Mouse (Mus musculus) lung, postnatal 10 days (tissue): ENCODE measurements around the gene Rbx1.

Source experiments
- DNase-seq: peaks from one replicate; pipeline ENCODE4 v3.0.0; 2021

Rbx1 gene

DNA sequence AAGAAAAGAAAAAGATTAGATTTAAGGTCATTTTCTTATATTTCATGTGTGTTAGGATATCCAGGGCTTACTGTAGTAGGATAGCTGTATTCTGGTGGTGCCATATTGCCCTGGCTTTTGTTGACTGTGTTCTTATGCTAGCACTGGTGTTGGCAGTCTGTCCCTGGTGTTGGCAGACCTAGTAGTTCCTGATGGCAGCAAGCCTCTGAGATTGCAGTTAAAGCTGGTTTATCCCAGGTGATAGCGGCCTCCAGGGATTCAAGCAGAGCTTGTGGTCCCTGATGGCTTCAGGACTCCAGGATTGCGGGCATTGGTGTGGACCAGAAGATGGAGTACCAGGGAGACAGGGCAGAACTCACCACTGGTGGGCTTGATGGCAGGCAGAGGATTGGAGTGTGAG lies 37.4 kb downstream of the Rbx1 start:
- no peak for DNase-seq

DNA sequence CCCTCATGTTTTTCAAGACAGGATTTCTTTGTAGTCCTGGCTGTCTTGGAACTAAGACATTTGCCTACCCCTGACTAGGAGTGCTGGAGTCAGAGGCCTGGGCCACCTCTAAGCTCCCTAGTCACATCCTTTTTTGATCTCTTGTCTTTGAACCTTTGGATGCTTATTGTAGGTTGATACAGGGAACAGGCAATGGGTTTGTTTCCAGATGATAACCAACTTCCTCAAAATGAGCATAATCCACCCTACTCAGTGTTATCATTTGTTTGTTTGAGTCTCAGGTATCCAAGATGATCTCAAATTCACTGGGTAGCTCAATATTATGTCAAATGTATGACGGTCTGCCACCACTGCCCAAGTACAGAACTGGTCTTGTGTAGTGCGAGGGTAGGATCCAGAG lies 37.9 kb downstream of the Rbx1 start:
- DNase-seq: no peak

DNA sequence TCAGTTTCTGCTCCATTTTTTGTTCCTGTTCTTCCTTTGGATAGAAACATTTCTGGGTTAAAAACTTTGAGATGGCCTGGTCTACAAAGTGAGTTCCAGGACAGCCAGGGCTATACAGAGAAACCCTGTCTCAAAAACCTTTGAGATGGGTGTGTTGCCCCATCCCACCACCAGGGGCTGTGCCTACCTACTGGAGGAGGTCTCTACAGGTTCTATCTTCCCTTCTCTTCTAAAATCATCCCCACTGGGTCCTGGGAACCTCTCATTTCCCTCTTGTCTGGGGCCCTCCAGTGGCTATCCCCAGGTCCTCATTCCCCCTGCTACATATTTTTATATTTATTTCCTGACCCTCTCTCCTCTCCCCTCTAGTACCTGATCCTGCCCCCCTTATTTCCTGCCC lies 41.1 kb downstream of the Rbx1 start:
- peak; percentile 50 for DNase-seq

DNA sequence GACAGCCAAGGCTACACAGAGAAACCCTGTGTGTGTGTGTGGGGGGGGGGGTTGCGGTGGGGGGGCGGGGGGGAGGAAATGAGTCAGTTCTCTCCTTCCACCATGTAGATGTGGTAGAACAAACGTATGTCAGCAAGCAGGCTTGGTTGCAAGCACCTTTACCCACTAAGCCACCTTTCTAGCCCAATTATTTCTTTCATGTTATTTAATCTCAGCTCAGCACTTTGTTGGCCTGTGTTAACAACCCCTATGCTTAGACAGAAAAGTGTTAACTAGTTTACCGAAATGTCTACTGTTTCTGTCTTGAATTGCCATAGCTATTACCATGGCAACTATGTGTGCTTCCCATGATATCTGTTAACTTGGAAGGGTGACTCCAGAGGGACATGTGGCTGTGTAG lies 44.5 kb downstream of the Rbx1 start:
- no peak for DNase-seq

DNA sequence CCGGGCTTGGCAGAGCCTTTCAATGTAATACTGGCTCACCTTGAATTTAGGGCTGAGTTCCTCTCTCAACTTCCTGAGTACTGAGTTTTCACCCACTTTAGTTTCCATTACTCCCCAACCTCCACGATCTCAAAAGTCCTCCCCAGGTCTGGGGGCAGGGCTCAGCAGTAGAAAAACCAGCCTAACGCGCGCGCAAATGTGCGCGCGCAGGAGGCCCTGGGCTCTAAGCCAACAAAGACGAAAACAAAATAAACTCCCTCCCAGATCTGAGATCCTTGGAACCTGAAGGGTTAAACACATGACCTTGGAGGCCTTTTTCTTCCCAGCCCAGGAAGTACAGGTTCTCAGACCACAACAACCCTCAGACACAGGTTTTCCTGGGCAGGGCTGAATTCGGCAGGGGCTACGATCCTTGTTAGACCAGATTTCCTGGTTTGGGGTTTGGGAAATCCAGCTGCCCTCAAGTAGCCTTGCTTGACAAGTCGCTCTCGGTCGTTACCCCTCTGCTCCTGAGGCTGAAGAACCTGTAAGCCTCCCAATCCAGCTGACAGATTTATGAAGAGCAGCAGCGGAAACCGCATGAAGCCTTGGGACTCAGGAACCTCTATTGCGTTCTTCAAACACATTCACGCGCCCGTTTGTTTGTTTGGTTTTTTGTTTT lies 45.6 kb downstream of the Rbx1 start:
- peak; percentile 84 for DNase-seq

DNA sequence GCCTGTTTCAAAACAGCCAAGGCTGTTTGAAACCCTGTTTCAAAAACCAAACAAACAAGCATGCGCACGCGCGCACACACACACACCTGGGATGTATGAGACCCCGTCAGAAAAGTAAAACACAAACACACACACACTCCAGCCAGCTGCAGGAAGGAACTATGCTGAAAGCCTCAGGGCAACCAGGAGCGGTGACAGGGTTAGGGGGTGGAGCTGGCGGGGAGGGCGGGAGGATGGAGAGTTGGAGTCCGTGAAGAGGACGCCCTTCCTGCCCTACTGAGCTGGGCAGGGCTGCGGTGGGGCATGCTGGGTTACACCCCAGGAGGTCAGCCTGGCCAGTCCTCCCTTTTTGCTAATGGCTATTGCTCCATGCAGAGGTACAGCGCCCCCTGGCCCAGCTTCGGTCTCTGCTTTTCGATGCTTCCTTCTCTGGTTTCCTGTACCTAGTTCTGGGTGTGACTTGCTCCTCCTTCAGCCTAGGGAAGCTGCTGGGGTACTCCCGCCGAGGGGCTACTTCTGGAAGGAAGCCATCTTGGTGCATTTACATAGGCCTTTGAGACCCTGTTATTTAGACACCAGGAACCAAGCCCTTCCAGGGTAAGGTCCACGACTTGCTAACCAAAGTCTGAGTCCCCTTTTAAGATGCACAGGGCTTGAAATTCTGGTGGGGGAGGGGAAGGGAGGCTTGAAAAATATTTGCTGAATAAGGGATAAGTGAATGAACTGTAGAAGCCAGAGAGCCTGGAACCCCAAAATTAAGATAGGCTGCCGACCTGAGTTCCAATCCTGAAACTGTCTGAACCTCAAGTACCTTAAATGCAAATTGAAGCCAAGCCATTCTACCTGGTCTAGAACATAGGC lies 48.2 kb downstream of the Rbx1 start:
- DNase-seq: peak; percentile 96

DNA sequence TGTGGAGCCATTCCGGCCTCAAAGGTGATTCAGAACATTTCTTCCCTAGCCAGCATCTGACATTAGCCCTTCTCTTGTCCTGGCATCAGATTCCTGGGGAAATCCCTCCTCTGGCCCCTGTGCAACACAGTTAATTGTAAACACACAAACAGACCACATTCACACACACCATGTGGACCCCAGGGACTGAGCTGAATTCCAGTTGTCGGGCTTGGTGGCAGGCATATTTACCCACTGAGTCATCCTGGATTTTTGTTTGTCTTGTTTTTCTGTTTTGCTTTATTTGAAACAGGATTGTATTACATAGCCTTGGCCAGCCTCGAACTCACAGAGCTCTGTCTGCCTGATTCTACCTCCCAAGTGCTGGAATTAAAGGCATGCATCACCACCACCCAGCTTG lies 49.1 kb downstream of the Rbx1 start:
- DNase-seq: no peak

DNA sequence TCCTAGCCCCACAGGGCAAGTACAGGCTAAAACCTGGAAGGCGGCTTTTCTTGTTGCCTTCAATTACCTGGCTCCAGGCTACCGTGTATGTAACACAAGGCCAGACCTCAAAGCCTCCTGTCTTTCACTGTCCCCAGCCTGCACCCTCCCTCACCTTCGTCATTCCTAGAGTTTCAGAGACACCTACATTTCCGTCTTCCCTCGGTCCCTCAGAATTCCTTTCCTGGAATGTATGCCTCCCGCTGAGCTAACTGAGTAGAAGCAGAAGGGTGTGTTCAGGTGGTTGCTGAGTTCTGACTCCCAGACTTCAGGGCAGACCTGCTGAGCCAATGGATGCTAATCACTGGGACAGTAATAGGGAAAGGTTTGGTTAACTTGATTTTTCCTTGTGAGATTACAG lies 51.9 kb downstream of the Rbx1 start:
- DNase-seq: no peak

DNA sequence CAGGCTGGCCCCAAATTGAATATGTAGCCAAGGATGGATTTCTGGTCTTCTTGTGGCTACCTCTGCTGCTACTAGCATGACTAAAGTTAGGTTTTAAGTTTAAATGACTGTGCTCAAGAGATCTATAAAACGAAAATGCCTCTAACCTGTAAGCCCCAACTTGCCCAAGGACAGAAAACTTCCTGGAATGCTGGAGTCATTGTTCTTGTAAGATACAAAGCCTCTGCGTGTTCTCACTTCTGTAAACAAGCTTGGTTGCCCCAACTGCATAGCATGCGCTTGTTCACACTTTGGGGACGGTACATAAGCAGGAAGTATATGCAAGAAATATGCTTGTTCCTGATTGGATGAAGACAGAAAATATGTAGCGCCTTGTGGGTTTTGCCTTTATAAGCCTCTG lies 52.7 kb downstream of the Rbx1 start:
- no peak for DNase-seq

DNA sequence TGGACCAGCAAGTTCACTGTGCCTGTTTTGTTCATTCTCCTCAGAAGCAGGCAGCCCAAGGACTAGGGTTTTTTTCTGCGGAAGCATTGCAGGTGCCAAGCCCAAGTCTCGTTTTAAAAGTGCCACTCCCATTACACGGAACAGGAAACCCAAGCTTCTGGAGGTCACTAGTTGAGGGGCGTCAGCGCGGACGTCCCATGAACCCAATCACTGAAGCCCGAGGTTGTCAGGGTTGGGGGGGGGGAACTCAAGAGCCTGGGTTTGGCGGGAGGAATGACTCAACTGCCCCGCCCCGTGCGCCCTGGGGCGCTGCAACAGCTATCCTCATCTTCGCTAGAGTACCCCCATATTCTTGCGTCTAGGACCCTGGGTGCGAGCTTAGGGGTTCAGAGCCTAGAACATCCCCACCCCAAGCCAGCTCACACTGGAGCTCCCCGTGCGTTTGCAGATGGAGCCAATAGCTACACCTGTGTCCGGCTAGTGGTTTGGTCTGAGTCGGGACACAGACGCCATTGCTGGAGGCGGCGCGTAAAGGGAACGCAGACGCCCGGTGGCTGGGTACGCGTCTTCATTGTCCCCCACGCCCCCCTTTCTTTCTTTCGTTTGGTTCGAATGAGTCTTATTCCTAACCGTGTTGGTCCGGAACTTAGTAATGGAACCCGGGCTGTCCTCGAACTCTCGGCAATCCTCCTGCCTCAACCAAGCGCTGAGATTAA lies 56.1 kb downstream of the Rbx1 start:
- DNase-seq: peak; percentile 80

DNA sequence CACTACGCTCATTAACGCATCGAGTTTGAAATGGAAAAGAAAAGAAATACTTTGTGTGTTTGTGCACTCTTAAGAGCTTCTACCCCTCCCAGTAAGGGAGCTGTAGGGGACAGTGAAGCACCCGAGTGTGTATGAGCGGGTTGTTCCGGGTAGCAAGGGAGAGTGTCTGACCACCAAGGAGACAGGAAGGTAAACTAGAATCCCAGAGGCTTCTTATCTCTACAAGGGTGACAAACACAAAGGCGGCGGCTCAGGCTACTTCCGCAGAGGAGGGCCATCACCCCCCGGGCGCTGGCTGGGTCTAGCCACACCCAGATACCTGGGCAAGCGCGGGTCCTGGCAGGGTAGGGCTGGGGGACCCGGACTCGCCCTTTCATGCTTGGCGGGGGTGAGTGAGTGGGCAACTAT lies 56.7 kb downstream of the Rbx1 start:
- DNase-seq: no peak

DNA sequence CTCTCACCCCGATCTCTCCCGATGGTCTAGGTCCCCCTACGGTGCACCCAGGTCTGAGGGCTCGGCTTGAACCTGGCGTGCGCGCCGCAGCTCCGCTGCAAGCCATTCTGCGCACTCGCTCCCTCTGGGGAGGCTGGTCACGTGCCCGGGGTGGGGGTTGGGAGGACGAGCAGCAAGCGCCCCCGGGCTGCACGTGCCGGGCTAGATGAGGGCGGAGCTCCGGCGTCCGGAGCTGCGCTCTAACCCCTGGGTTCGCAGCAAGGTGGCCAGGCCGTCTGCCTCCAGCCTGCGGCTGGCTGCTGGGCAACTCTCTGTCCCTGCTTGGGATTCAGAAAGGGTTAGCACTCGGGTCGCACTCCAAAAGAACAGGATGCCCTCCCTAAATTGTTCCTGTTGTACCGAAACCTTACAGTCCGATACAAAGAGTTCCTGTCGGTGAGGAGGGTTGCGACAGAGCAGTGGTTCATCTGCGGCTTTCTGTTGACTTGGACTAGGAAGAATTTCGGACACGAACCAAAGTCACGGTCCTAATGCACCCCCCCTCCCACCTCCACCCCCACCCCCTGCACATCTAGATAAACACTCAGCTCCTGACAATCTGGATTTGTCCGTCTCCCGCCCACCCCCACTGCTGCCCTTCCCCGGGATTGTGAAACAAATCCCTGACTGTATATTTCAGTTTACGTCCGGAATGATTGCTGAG lies 57.2 kb downstream of the Rbx1 start:
- DNase-seq: peak; percentile 98

DNA sequence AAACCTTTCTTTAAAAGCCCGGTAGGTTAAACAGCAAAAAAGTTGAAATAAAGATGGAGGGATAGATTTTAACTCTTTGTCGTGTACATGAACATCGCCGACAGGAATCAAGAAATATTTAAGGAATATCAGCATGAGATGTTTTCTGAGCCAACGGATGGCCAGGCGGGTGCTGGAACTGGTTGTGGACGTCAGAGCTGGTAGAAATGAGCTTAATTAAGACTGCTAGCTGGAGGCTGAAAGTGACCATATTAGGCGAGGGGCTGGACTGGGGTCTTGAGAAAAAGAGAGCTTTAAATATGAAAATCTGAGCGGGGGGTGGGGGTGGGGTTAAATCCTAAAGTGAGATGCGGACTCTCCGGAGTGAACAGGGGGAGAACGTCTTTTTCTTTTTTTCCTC lies 57.8 kb downstream of the Rbx1 start:
- DNase-seq: peak; percentile 14
